Comparison of ENCODE assay signal across 23 mouse cellular contexts in genomic region chr19:6104476-6104875, GRCm38 (mm10). TPM values are rescaled to one million over a fixed set of nuclear protein-coding genes. Genes with fewer than 3 reads are reported as not detected.
DNase-seq lines count a peak whose midpoint lies in the region; ATAC-seq and TF ChIP-seq lines count a peak whose summit lies in the region.
"Had no signal": no experiment of that assay in that cellular context is flagged by ENCODE, and none has a peak within 500 bp of the region (broad histone marks: within the 10 kb centered on the region; RNA-seq: fewer than 3 reads in every experiment).

No protein-coding gene starts in this region.

- H3K4me3 ChIP-seq in hindbrain, embryonic 13.5 days = no peak overlapping the region
- no peak overlapping the region for H3K4me3 ChIP-seq in hindbrain, embryonic 10.5 days
- H3K4me3 ChIP-seq in intestine, postnatal 0 days (ENCODE audit: low read depth, low read length) = no peak overlapping the region
- no peak overlapping the region for H3K4me3 ChIP-seq in small intestine, adult 2 months (ENCODE audit: low read depth, low read length)
- H3K4me3 ChIP-seq: embryonic facial prominence, embryonic 10.5 days; heart, embryonic 15.5 days; left cerebral cortex, adult 2 months; limb, embryonic 12.5 days; neural tube, embryonic 12.5 days had no signal

- no peak overlapping the region for H3K4me2 ChIP-seq in hindbrain, embryonic 13.5 days
- H3K4me2 ChIP-seq in intestine, postnatal 0 days (replicated peaks; ENCODE audit: low read depth) = peak overlapping the region; percentile 63; the same call in 1 of the 2 replicates
- H3K4me2 ChIP-seq: heart, embryonic 15.5 days; limb, embryonic 12.5 days; lung, embryonic 14.5 days; neural tube, embryonic 12.5 days had no signal

- 0 out of 2 replicates have a peak overlapping the region, but pooled peaks have one; percentile 1 for H3K9ac ChIP-seq in hindbrain, embryonic 13.5 days
- no peak overlapping the region for H3K9ac ChIP-seq in intestine, postnatal 0 days (ENCODE audit: low read depth, low read length)
- H3K9ac ChIP-seq: heart, embryonic 15.5 days; limb, embryonic 12.5 days; lung, embryonic 14.5 days; neural tube, embryonic 12.5 days had no signal

- H3K27ac ChIP-seq in hindbrain, embryonic 13.5 days = no peak overlapping the region
- H3K27ac ChIP-seq in hindbrain, embryonic 10.5 days = no peak overlapping the region
- H3K27ac ChIP-seq in intestine, postnatal 0 days (ENCODE audit: low read depth, low read length) = peak overlapping the region; percentile 31; the same call in 1 of the 2 replicates
- peak overlapping the region; percentile 71 for H3K27ac ChIP-seq in small intestine, adult 2 months (ENCODE audit: insufficient read depth, low read depth, low read length)
- H3K27ac ChIP-seq: embryonic facial prominence, embryonic 10.5 days; heart, embryonic 15.5 days; left cerebral cortex, adult 2 months; limb, embryonic 12.5 days; neural tube, embryonic 12.5 days had no signal

- no peaks in the 10 kb centered on the region for H3K27me3 ChIP-seq in hindbrain, embryonic 13.5 days
- no peaks in the 10 kb centered on the region for H3K27me3 ChIP-seq in hindbrain, embryonic 10.5 days (ENCODE audit: insufficient read depth, poor library complexity, severe bottlenecking)
- no peaks in the 10 kb centered on the region for H3K27me3 ChIP-seq in intestine, postnatal 0 days (replicated peaks; ENCODE audit: control insufficient read depth, insufficient read depth, low read length)
- no peaks in the 10 kb centered on the region for H3K27me3 ChIP-seq in small intestine, adult 2 months (ENCODE audit: control insufficient read depth, insufficient read depth, low read length)
- H3K27me3 ChIP-seq: heart, embryonic 15.5 days; limb, embryonic 12.5 days; neural tube, embryonic 12.5 days had no signal

- WGBS in hindbrain, embryonic 13.5 days = 92% methylated on average over 4 of the region's 4 CpGs
- WGBS in hindbrain, embryonic 10.5 days = 89% methylated on average over 4 of the region's 4 CpGs
- WGBS in intestine, postnatal 0 days = 34% methylated on average over 4 of the region's 4 CpGs
- 30% methylated on average over 4 of the region's 4 CpGs for WGBS in small intestine, adult 2 months

- no peak for TF ChIP-seq CTCF in intestine, postnatal 0 days (IDR thresholded peaks at IDR 0.05; ENCODE audit: low read depth)
- TF ChIP-seq CTCF in small intestine, adult 2 months (IDR thresholded peaks at IDR 0.05; ENCODE audit: extremely low read depth, insufficient read length, insufficient replicate concordance, low read depth, low read length) = no peak

- no peak for TF ChIP-seq POLR2A in small intestine, adult 2 months (IDR thresholded peaks at IDR 0.05; ENCODE audit: low read depth, low read length)

- DNase-seq in hindbrain, embryonic 10.5 days (ENCODE audit: low spot score) = no peak
- DNase-seq in MEL-GATA-1-ER (ENCODE audit: extremely low read depth, low read depth) = peak; percentile 72
- DNase-seq in cerebellum, adult 8-10 months = no peak
- no peak for DNase-seq in thymus, postnatal 4 days
- no peak for DNase-seq in adrenal gland, adult (ENCODE audit: inconsistent age in 2 of 2, low spot score in 1 of 2)
- DNase-seq: adrenal gland, adult 2 months; cerebellum, postnatal 25 days; gastrocnemius, postnatal 36 days; kidney, adult 18-20 months; kidney, postnatal 14 days; lung, embryonic 14.5 days; lung, postnatal 4 days; right cerebral cortex, postnatal 25 days; thymus, postnatal 36 days had no signal

- H3K36me3 ChIP-seq in hindbrain, embryonic 13.5 days = no peaks in the 10 kb centered on the region
- H3K36me3 ChIP-seq in hindbrain, embryonic 10.5 days = peaks cover 6% of the 10 kb centered on the region
- peaks cover 5% of the 10 kb centered on the region; the same call in 1 of the 2 replicates for H3K36me3 ChIP-seq in intestine, postnatal 0 days (ENCODE audit: control insufficient read depth, insufficient read depth)
- peaks cover 14% of the 10 kb centered on the region; the same call in 1 of the 2 replicates for H3K36me3 ChIP-seq in small intestine, adult 2 months (ENCODE audit: control insufficient read depth, insufficient read depth, low read length)
- H3K36me3 ChIP-seq: heart, embryonic 15.5 days; neural tube, embryonic 12.5 days had no signal

- no peaks in the 10 kb centered on the region for H3K4me1 ChIP-seq in hindbrain, embryonic 13.5 days (replicated peaks)
- no peaks in the 10 kb centered on the region; the same call in 1 of the 2 replicates for H3K4me1 ChIP-seq in hindbrain, embryonic 10.5 days (replicated peaks)
- H3K4me1 ChIP-seq in intestine, postnatal 0 days (replicated peaks; ENCODE audit: control insufficient read depth, insufficient read depth, low read length) = 0 out of 2 replicates have a peak, but pooled peaks cover 5% of the 10 kb centered on the region
- peaks cover 19% of the 10 kb centered on the region for H3K4me1 ChIP-seq in small intestine, adult 2 months (ENCODE audit: control insufficient read depth, insufficient read depth, insufficient read length, low read length)
- H3K4me1 ChIP-seq: heart, embryonic 15.5 days; limb, embryonic 12.5 days; neural tube, embryonic 12.5 days had no signal

- no peaks in the 10 kb centered on the region for H3K9me3 ChIP-seq in hindbrain, embryonic 13.5 days
- no peaks in the 10 kb centered on the region for H3K9me3 ChIP-seq in hindbrain, embryonic 10.5 days
- no peaks in the 10 kb centered on the region for H3K9me3 ChIP-seq in intestine, postnatal 0 days (ENCODE audit: control insufficient read depth)
- H3K9me3 ChIP-seq: embryonic facial prominence, embryonic 10.5 days; heart, embryonic 15.5 days; limb, embryonic 12.5 days; neural tube, embryonic 12.5 days had no signal

- no peak for ATAC-seq in hindbrain, embryonic 13.5 days (ENCODE audit: low FRiP score)
- peak; percentile 41 for ATAC-seq in intestine, postnatal 0 days
- ATAC-seq: forebrain, embryonic 14.5 days had no signal

RNA-seq across cellular contexts. Expression of gene Naaladl1, which starts 1.1 kb away (rescaled TPM):
- 0.27 and 0.30 TPM in 2 replicates for polyA plus RNA-seq in hindbrain, embryonic 13.5 days (2015; fragmentation: Nextera tagmentation; extraction: Ambion mirVana)
- 0.64 and 0.90 TPM in 2 replicates for polyA plus RNA-seq in hindbrain, embryonic 10.5 days (2016; fragmentation: Nextera tagmentation; extraction: Ambion mirVana)
- polyA plus RNA-seq in intestine, postnatal 0 days (2015; fragmentation: Nextera tagmentation; extraction: Ambion mirVana) = 273 and 333 TPM in 2 replicates
- 46.7 and 1,874 TPM in 2 replicates for polyA plus RNA-seq in small intestine, adult 2 months (2012; rRNA removed)

RNA-seq across cellular contexts. Expression of gene AC131692.1, which starts 10.3 kb away (rescaled TPM):
- polyA plus RNA-seq in hindbrain, embryonic 13.5 days (2015; fragmentation: Nextera tagmentation; extraction: Ambion mirVana) = not detected in 2 replicates
- polyA plus RNA-seq in hindbrain, embryonic 10.5 days (2016; fragmentation: Nextera tagmentation; extraction: Ambion mirVana) = 0.38 and 0.83 TPM in 2 replicates
- not detected in 2 replicates for polyA plus RNA-seq in intestine, postnatal 0 days (2015; fragmentation: Nextera tagmentation; extraction: Ambion mirVana)
- not detected in 2 replicates for polyA plus RNA-seq in small intestine, adult 2 months (2012; rRNA removed)
- polyA plus RNA-seq: adrenal gland, adult 2 months; forebrain, embryonic 14.5 days; lung, embryonic 14.5 days; neural tube, embryonic 12.5 days had no signal

RNA-seq across cellular contexts. Expression of gene Sac3d1, which starts 14.0 kb away (rescaled TPM):
- 43.0 and 43.6 TPM in 2 replicates for polyA plus RNA-seq in hindbrain, embryonic 13.5 days (2015; fragmentation: Nextera tagmentation; extraction: Ambion mirVana)
- 70.0 and 70.1 TPM in 2 replicates for polyA plus RNA-seq in hindbrain, embryonic 10.5 days (2016; fragmentation: Nextera tagmentation; extraction: Ambion mirVana)
- 17.0 and 19.1 TPM in 2 replicates for polyA plus RNA-seq in intestine, postnatal 0 days (2015; fragmentation: Nextera tagmentation; extraction: Ambion mirVana)
- polyA plus RNA-seq in small intestine, adult 2 months (2012; rRNA removed) = 35.7 and 46.4 TPM in 2 replicates

RNA-seq across cellular contexts. Expression of gene Cdca5, which starts 19.7 kb away (rescaled TPM):
- 8.2 and 9.2 TPM in 2 replicates for polyA plus RNA-seq in hindbrain, embryonic 13.5 days (2015; fragmentation: Nextera tagmentation; extraction: Ambion mirVana)
- 57.7 and 65.4 TPM in 2 replicates for polyA plus RNA-seq in hindbrain, embryonic 10.5 days (2016; fragmentation: Nextera tagmentation; extraction: Ambion mirVana)
- 8.7 and 8.9 TPM in 2 replicates for polyA plus RNA-seq in intestine, postnatal 0 days (2015; fragmentation: Nextera tagmentation; extraction: Ambion mirVana)
- 1.6 and 2.6 TPM in 2 replicates for polyA plus RNA-seq in small intestine, adult 2 months (2012; rRNA removed)

RNA-seq across cellular contexts. Expression of gene Zfpl1, which starts 19.7 kb away (rescaled TPM):
- polyA plus RNA-seq in hindbrain, embryonic 13.5 days (2015; fragmentation: Nextera tagmentation; extraction: Ambion mirVana) = 79.2 and 82.5 TPM in 2 replicates
- polyA plus RNA-seq in hindbrain, embryonic 10.5 days (2016; fragmentation: Nextera tagmentation; extraction: Ambion mirVana) = 79.2 and 87.1 TPM in 2 replicates
- polyA plus RNA-seq in intestine, postnatal 0 days (2015; fragmentation: Nextera tagmentation; extraction: Ambion mirVana) = 54.9 and 56.2 TPM in 2 replicates
- polyA plus RNA-seq in small intestine, adult 2 months (2012; rRNA removed) = 62.1 and 119 TPM in 2 replicates

Comparison
In these comparisons a context has a peak if more than half of its experiments do, and no peak if none do; other contexts are left out.
1. H3K27ac ChIP-seq: peak in intestine, postnatal 0 days (single experiment) and small intestine, adult 2 months (single experiment); none in hindbrain, embryonic 13.5 days (single experiment) and hindbrain, embryonic 10.5 days (single experiment).
2. RNA of gene Naaladl1, which starts 1.1 kb away (polyA plus RNA-seq): 46.7 to 1,874 TPM in small intestine, adult 2 months and 273 to 333 TPM in intestine, postnatal 0 days; 0.64 to 0.90 TPM in hindbrain, embryonic 10.5 days and 0.27 to 0.30 TPM in hindbrain, embryonic 13.5 days; every median in the first group is over 10 times any median in the second.